In the genomic region with DNA sequence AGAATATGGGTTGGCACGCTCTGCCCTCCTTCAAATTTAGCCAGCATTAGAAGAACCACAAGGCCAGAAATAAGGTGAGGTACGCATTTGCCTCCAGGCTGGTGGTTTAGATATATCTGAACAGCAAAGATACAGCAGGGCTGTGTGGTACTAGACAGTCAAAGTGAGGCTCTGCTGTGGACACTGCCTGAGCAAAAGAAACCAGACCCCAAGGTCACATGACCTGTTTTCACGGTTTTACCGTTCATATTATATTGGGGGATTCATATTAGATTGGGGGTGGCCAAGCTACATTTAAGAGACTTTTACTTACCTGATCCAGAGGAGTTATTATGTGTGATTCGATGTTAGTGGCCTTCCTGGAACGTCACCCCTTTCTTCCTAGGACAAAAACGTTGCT, we compare ENCODE assay signal across 8 mouse cellular contexts. TPM values are rescaled to one million over a fixed set of nuclear protein-coding genes. Genes with fewer than 3 reads are reported as not detected.
DNase-seq lines count a peak whose midpoint lies in the region; ATAC-seq and TF ChIP-seq lines count a peak whose summit lies in the region.

No protein-coding gene starts in this region.

- H3K4me2 ChIP-seq in stomach, postnatal 0 days (replicated peaks; ENCODE audit: low read depth), result peak overlapping the region; percentile 76

- H3K9ac ChIP-seq in stomach, postnatal 0 days (ENCODE audit: low read length), result peak overlapping the region; percentile 77

- 27% methylated on average over 7 of the region's 7 CpGs for WGBS in stomach, postnatal 0 days

- H3K36me3 ChIP-seq in erythroblast, embryonic 14.5 days (ENCODE audit: control insufficient read depth), result peaks cover 13% of the 10 kb centered on the region
- H3K36me3 ChIP-seq in stomach, postnatal 0 days (ENCODE audit: control insufficient read depth, insufficient read depth, low read length), result peaks cover 6% of the 10 kb centered on the region; the same call in 1 of the 2 replicates

- no peak for TF ChIP-seq CTCF in gastrocnemius, adult 2 months (IDR thresholded peaks at IDR 0.05)
- no peak for TF ChIP-seq CTCF in stomach, postnatal 0 days (IDR thresholded peaks at IDR 0.05; ENCODE audit: low read depth)

- H3K4me3 ChIP-seq in gastrocnemius, adult 2 months, result peak overlapping the region; percentile 85
- H3K4me3 ChIP-seq in erythroblast, embryonic 14.5 days (replicated peaks), result peak overlapping the region; percentile 80
- H3K4me3 ChIP-seq in stomach, postnatal 0 days (ENCODE audit: low read depth, low read length), result peak overlapping the region; percentile 53

- H3K4me1 ChIP-seq in erythroblast, embryonic 14.5 days (ENCODE audit: control insufficient read depth), result peaks cover 70% of the 10 kb centered on the region
- peaks cover 6% of the 10 kb centered on the region; the same call in 1 of the 2 replicates for H3K4me1 ChIP-seq in stomach, postnatal 0 days (replicated peaks; ENCODE audit: control insufficient read depth, insufficient read depth)

- no peak for TF ChIP-seq EP300 in stomach, postnatal 0 days (optimal IDR thresholded peaks at IDR 0.05)

- DNase-seq in gastrocnemius, adult 2 months, result no peak
- DNase-seq in gastrocnemius, postnatal 4 days (ENCODE audit: low spot score in 2 of 2), result no peak
- DNase-seq in 3134 (ENCODE audit: extremely low read depth, insufficient read length, low spot score) (peak; percentile 22), liver (peak; percentile 38)
- no peak for DNase-seq in stomach, postnatal 0 days (ENCODE audit: low spot score)
- DNase-seq in adrenal gland, adult (ENCODE audit: inconsistent age in 2 of 2, low spot score in 1 of 2), result no peak
- no peak for DNase-seq in right cerebral cortex, adult 2 months (ENCODE audit: low spot score in 2 of 2)

- no peak for ATAC-seq in stomach, postnatal 0 days (ENCODE audit: low FRiP score, low TSS enrichment)

- no peaks in the 10 kb centered on the region for H3K27me3 ChIP-seq in erythroblast, embryonic 14.5 days (ENCODE audit: control insufficient read depth)
- H3K27me3 ChIP-seq in stomach, postnatal 0 days (ENCODE audit: control insufficient read depth, insufficient read depth, low read length), result no peaks in the 10 kb centered on the region

- peak overlapping the region; percentile 93 for H3K27ac ChIP-seq in gastrocnemius, adult 2 months
- peak overlapping the region; percentile 90 for H3K27ac ChIP-seq in stomach, postnatal 0 days (replicated peaks)

- no peaks in the 10 kb centered on the region for H3K9me3 ChIP-seq in erythroblast, embryonic 14.5 days (ENCODE audit: control insufficient read depth, low read length)
- no peaks in the 10 kb centered on the region for H3K9me3 ChIP-seq in stomach, postnatal 0 days (ENCODE audit: control insufficient read depth, low read length)

- intact Hi-C loops in gastrocnemius, adult 2 months (cut with DNase I), result loop anchor here (5.0 kb wide), 1 partner anchor 382 kb away; no protein-coding TSS in a partner anchor

RNA-seq across cellular contexts. Expression of gene Irgm1, which starts 0.7 kb away (rescaled TPM):
- 10 to 100 TPM; 13.5 to 14.4 TPM for total RNA-seq in gastrocnemius, adult 2 months (2021)
- 1 to 10 TPM; 7.9 to 8.0 TPM for total RNA-seq in gastrocnemius, postnatal 4 days (2021)
- polyA plus RNA-seq in erythroblast, embryonic 14.5 days (2012), result 0.11 TPM in 1 of 2 replicates, not detected in the other
- polyA plus RNA-seq in stomach, postnatal 0 days (2015; fragmentation: Nextera tagmentation; extraction: Ambion mirVana), result 12.8 and 14.4 TPM in 2 replicates

RNA-seq across cellular contexts. Expression of gene Gm5431, which starts 31.2 kb away (rescaled TPM):
- total RNA-seq in gastrocnemius, adult 2 months (2021), result under 1 TPM; 0.13 to 0.42 TPM
- under 1 TPM; 0.44 to 0.59 TPM for total RNA-seq in gastrocnemius, postnatal 4 days (2021)
- not detected in 2 replicates for polyA plus RNA-seq in erythroblast, embryonic 14.5 days (2012)
- 0.22 and 0.33 TPM in 2 replicates for polyA plus RNA-seq in stomach, postnatal 0 days (2015; fragmentation: Nextera tagmentation; extraction: Ambion mirVana)

RNA-seq across cellular contexts. Expression of gene Gm12184, which starts 44.3 kb away (rescaled TPM):
- 1 to 10 TPM; 1.5 to 2.2 TPM for total RNA-seq in gastrocnemius, adult 2 months (2021)
- 1 to 10 TPM; 1.9 to 4.9 TPM for total RNA-seq in gastrocnemius, postnatal 4 days (2021)
- polyA plus RNA-seq in erythroblast, embryonic 14.5 days (2012), result 4.5 and 4.6 TPM in 2 replicates
- 5.0 and 7.3 TPM in 2 replicates for polyA plus RNA-seq in stomach, postnatal 0 days (2015; fragmentation: Nextera tagmentation; extraction: Ambion mirVana)

RNA-seq across cellular contexts. Expression of gene Trim7, which starts 44.8 kb away (rescaled TPM):
- 10 to 100 TPM; 25.9 to 51.8 TPM for total RNA-seq in gastrocnemius, adult 2 months (2021)
- 10 to 100 TPM; 46.3 to 63.6 TPM for total RNA-seq in gastrocnemius, postnatal 4 days (2021)
- polyA plus RNA-seq in erythroblast, embryonic 14.5 days (2012), result not detected in 2 replicates
- 3.0 and 3.4 TPM in 2 replicates for polyA plus RNA-seq in stomach, postnatal 0 days (2015; fragmentation: Nextera tagmentation; extraction: Ambion mirVana)

RNA-seq across cellular contexts. Expression of gene Trim41, which starts 53.6 kb away (rescaled TPM):
- 10 to 100 TPM; 19.9 to 23.6 TPM for total RNA-seq in gastrocnemius, adult 2 months (2021)
- 10 to 100 TPM; 26.4 to 30.1 TPM for total RNA-seq in gastrocnemius, postnatal 4 days (2021)
- 2.6 and 3.9 TPM in 2 replicates for polyA plus RNA-seq in erythroblast, embryonic 14.5 days (2012)
- polyA plus RNA-seq in stomach, postnatal 0 days (2015; fragmentation: Nextera tagmentation; extraction: Ambion mirVana), result 3.6 and 4.0 TPM in 2 replicates

Comparison
In these comparisons a context has a peak if more than half of its experiments do, and no peak if none do; other contexts are left out.
1. DNase-seq: peak in 3134 (single experiment) and liver (single experiment); none in gastrocnemius, adult 2 months (single experiment), gastrocnemius, postnatal 4 days (0 of 2), stomach, postnatal 0 days (single experiment), adrenal gland, adult (0 of 2) and right cerebral cortex, adult 2 months (0 of 2).
2. Peak in every context shown above with its lines, with median percentiles within 50 percentile points of each other: H3K4me3 ChIP-seq.